Mouse (Mus musculus): Measurements from ENCODE around the gene Micall1. TPM values are rescaled to one million over a fixed set of nuclear protein-coding genes. Genes with fewer than 3 reads are reported as not detected.
A peak's percentile ranks its signal among the peaks of the same experiment; 100 is the strongest.

The Micall1 gene
- polyA plus RNA-seq, 1 experiment from 2014 or later: 9.0 TPM

GRCm38 (mm10) chr15:79105804-79106203, 2.9 kb upstream of the Micall1 start:
- WGBS: 53% methylated on average over 2 of the region's 2 CpGs
- Histone ChIP-seq H3K4me3 (ENCODE audit: low read depth, low read length) (no peak overlapping the region), H3K36me3 (ENCODE audit: insufficient read depth) (no peaks in the 10 kb centered on the region), H3K27me3 (ENCODE audit: insufficient read depth, low read length) (no peaks in the 10 kb centered on the region), H3K9me3 (ENCODE audit: low read depth, low read length) (no peaks in the 10 kb centered on the region), H3K4me2 (no peak overlapping the region), H3K4me1 (ENCODE audit: insufficient read depth) (peaks cover 12% of the 10 kb centered on the region), H3K27ac (ENCODE audit: low read depth) (no peak overlapping the region), H3K9ac (no peak overlapping the region)
- TF ChIP-seq CTCF (IDR thresholded peaks at IDR 0.05; ENCODE audit: low read depth): no peak
- no peak for DNase-seq
- no peak for ATAC-seq (ENCODE audit: insufficient read depth)

DNA sequence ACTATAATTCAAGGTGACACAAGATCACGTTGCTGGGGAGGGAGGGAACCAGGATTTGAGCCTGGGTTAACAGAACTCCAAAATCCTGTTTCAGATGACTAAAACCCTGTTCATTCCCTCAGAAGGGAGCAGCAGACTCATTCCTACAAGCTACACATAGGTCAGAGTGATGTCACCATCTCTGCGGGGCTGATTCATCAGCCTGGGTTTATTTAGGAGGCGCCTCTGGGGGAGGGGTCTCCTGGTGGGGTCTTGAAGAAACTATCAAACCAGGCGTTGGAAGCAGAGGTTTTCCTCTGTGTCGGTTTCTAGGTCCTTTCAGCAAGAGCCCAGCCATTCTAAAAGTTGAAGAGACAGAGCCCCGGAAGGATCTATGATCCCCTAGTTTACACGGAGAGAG, 732 bp upstream of the Micall1 start:
- no peak for TF ChIP-seq CTCF (IDR thresholded peaks at IDR 0.05; ENCODE audit: low read depth)
- H3K27me3 ChIP-seq (ENCODE audit: insufficient read depth, low read length): no peaks in the 10 kb centered on the region
- H3K27ac ChIP-seq (ENCODE audit: low read depth): peak overlapping the region; percentile 83
- ATAC-seq (ENCODE audit: insufficient read depth) (no peak), DNase-seq (peak; percentile 33)
- peaks cover 15% of the 10 kb centered on the region for H3K4me1 ChIP-seq (ENCODE audit: insufficient read depth)
- peak overlapping the region; percentile 90; the same call in 1 of the 2 replicates for H3K4me3 ChIP-seq (ENCODE audit: low read depth, low read length)
- H3K36me3 ChIP-seq (ENCODE audit: insufficient read depth): no peaks in the 10 kb centered on the region
- H3K9me3 ChIP-seq (ENCODE audit: low read depth, low read length): no peaks in the 10 kb centered on the region
- H3K4me2 ChIP-seq: peak overlapping the region; percentile 98
- peak overlapping the region; percentile 87 for H3K9ac ChIP-seq
- 15% methylated on average over 7 of the region's 7 CpGs for WGBS

GRCm38 (mm10) chr15:79109321-79109934, 730 bp downstream of the Micall1 start:
- peak overlapping the region; percentile 83 for H3K27ac ChIP-seq (ENCODE audit: low read depth)
- H3K4me2 ChIP-seq: peak overlapping the region; percentile 98
- DNase-seq: peak; percentile 31
- no peaks in the 10 kb centered on the region for H3K9me3 ChIP-seq (ENCODE audit: low read depth, low read length)
- peaks cover 15% of the 10 kb centered on the region for H3K4me1 ChIP-seq (ENCODE audit: insufficient read depth)
- WGBS: under 1% methylated on average over 46 of the region's 46 CpGs
- no peaks in the 10 kb centered on the region for H3K27me3 ChIP-seq (ENCODE audit: insufficient read depth, low read length)
- H3K9ac ChIP-seq: peak overlapping the region; percentile 87
- H3K4me3 ChIP-seq (ENCODE audit: low read depth, low read length): peak overlapping the region; percentile 90
- no peak for TF ChIP-seq CTCF (IDR thresholded peaks at IDR 0.05; ENCODE audit: low read depth)
- peaks cover 4% of the 10 kb centered on the region; the same call in 1 of the 2 replicates for H3K36me3 ChIP-seq (ENCODE audit: insufficient read depth)
- peak; percentile 53 for ATAC-seq (ENCODE audit: insufficient read depth)

DNA sequence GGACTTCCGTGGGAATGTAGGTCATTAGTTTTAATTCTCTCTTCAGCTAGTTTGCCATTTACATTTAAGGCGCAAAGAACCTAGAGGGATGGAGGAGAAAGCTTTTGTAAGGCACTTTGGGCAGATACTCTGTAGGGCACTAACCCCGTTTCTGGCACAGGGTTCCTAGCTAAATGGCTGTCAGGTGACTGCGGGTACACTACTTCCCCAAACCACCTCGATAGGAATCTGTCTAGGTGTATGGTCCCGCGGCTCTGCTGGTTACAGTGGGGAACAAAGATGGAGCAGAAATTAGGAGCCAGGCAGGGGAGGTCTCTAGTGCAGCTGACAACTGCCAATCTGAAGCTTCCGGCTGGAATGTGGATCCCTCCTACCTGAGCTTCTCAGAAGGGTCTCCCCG, 1.3 kb downstream of the Micall1 start:
- peaks cover 10% of the 10 kb centered on the region for H3K36me3 ChIP-seq (ENCODE audit: insufficient read depth)
- DNase-seq (no peak), ATAC-seq (ENCODE audit: insufficient read depth) (no peak)
- no peaks in the 10 kb centered on the region for H3K9me3 ChIP-seq (ENCODE audit: low read depth, low read length)
- peak overlapping the region; percentile 90 for H3K4me3 ChIP-seq (ENCODE audit: low read depth, low read length)
- peak overlapping the region; percentile 98 for H3K4me2 ChIP-seq
- no peak overlapping the region for H3K27ac ChIP-seq (ENCODE audit: low read depth)
- H3K4me1 ChIP-seq (ENCODE audit: insufficient read depth): peaks cover 15% of the 10 kb centered on the region
- no peaks in the 10 kb centered on the region for H3K27me3 ChIP-seq (ENCODE audit: insufficient read depth, low read length)
- 16% methylated on average over 9 of the region's 9 CpGs for WGBS
- no peak for TF ChIP-seq CTCF (IDR thresholded peaks at IDR 0.05; ENCODE audit: low read depth)
- H3K9ac ChIP-seq: peak overlapping the region; percentile 87; the same call in 1 of the 2 replicates

DNA sequence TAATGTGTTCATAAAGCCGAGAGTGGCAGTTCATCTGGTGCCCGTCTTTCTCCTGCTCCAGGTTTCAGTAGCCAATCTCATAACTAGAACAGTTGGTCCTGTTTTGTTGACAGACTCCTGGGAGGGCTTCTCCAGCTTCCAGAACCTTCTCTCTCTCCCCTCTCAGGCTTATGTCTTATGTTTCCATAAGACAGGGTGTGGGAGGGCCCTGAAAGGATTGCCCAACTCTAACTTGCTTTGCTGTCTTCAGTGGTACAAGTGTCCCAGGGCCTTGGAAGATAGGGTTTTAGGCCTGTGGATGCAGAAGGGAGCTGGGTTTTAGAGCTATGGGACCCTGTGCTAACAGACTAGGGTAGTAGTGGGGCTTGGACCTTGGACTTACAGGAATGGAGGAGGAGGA, 1.8 kb downstream of the Micall1 start:
- DNase-seq: no peak
- H3K27me3 ChIP-seq (ENCODE audit: insufficient read depth, low read length): no peaks in the 10 kb centered on the region
- H3K4me3 ChIP-seq (ENCODE audit: low read depth, low read length): peak overlapping the region; percentile 90
- 54% methylated on average over 2 of the region's 2 CpGs for WGBS
- H3K4me2 ChIP-seq: peak overlapping the region; percentile 98
- H3K9ac ChIP-seq: peak overlapping the region; percentile 87; the same call in 1 of the 2 replicates
- TF ChIP-seq CTCF (IDR thresholded peaks at IDR 0.05; ENCODE audit: low read depth): no peak
- H3K27ac ChIP-seq (ENCODE audit: low read depth): no peak overlapping the region
- H3K4me1 ChIP-seq (ENCODE audit: insufficient read depth): peaks cover 15% of the 10 kb centered on the region
- no peak for ATAC-seq (ENCODE audit: insufficient read depth)
- H3K36me3 ChIP-seq (ENCODE audit: insufficient read depth): peaks cover 15% of the 10 kb centered on the region
- H3K9me3 ChIP-seq (ENCODE audit: low read depth, low read length): no peaks in the 10 kb centered on the region

DNA sequence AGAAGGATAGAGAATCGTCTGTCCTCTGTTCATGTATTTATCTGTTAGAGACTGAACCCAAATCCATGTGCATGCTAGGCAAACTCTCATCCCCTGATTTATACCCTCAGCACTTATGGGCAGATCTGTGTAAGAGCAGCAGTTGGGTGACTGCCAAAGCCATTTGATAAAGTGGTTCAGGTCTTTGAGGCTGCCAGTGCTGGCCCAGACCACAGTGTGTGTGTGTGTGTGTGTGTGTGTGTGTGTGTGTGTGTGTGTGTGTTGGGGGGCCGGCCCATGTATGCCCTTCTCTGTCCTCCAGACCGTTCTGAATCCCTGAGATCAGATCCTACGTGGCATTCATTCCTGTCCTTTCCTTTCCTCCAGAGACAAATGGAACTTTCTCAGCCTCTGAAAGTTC, 3.1 kb downstream of the Micall1 start:
- H3K4me2 ChIP-seq: peak overlapping the region; percentile 98; the same call in 1 of the 2 replicates
- DNase-seq: peak; percentile 77
- H3K9ac ChIP-seq: no peak overlapping the region
- H3K36me3 ChIP-seq (ENCODE audit: insufficient read depth): peaks cover 25% of the 10 kb centered on the region
- H3K4me1 ChIP-seq (ENCODE audit: insufficient read depth): peaks cover 15% of the 10 kb centered on the region
- no peaks in the 10 kb centered on the region for H3K9me3 ChIP-seq (ENCODE audit: low read depth, low read length)
- 44% methylated on average over 4 of the region's 4 CpGs for WGBS
- peak overlapping the region; percentile 30; the same call in 1 of the 2 replicates for H3K27ac ChIP-seq (ENCODE audit: low read depth)
- ATAC-seq (ENCODE audit: insufficient read depth): no peak
- no peak overlapping the region for H3K4me3 ChIP-seq (ENCODE audit: low read depth, low read length)
- H3K27me3 ChIP-seq (ENCODE audit: insufficient read depth, low read length): no peaks in the 10 kb centered on the region
- TF ChIP-seq CTCF (IDR thresholded peaks at IDR 0.05; ENCODE audit: low read depth): no peak

DNA sequence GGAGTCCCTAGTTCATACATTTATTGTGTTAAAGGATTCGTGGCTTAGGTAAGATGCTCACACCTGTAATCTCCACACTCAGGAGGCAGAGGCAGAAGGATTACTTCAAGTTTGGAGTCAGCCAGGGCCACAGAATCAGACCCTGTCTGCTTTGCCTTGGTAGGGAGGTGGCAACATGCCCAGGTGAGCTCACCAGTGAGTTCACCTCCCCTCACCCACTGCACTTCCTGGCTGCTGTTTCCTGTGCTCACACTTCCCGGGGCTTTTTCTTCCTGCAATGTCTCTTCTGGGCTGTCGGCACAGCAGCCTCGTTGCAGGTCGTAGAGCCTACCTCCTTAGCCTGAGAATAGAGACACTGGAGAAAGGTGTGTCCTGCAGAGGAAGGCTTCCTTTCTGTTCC, 6.6 kb downstream of the Micall1 start:
- no peak for ATAC-seq (ENCODE audit: insufficient read depth)
- Histone ChIP-seq H3K27me3 (ENCODE audit: insufficient read depth, low read length) (no peaks in the 10 kb centered on the region), H3K4me3 (ENCODE audit: low read depth, low read length) (no peak overlapping the region), H3K4me2 (no peak overlapping the region), H3K4me1 (ENCODE audit: insufficient read depth) (peaks cover 11% of the 10 kb centered on the region), H3K36me3 (ENCODE audit: insufficient read depth) (peaks cover 53% of the 10 kb centered on the region), H3K27ac (ENCODE audit: low read depth) (no peak overlapping the region), H3K9me3 (ENCODE audit: low read depth, low read length) (no peaks in the 10 kb centered on the region), H3K9ac (no peak overlapping the region)
- TF ChIP-seq CTCF (IDR thresholded peaks at IDR 0.05; ENCODE audit: low read depth): no peak
- no peak for DNase-seq
- 55% methylated on average over 5 of the region's 5 CpGs for WGBS

Measured in lung, embryonic 14.5 days (tissue).